Mouse (Mus musculus) spleen, postnatal 10 days (tissue): ENCODE measurements around the gene Fgfr2.

Source experiments
- DNase-seq, 2 experiments: peaks; one replicate each; pipeline ENCODE4 v3.0.0; 2021 to 2022; ENCODE audit warnings: low spot score in 2 of 2

Fgfr2 gene

DNA sequence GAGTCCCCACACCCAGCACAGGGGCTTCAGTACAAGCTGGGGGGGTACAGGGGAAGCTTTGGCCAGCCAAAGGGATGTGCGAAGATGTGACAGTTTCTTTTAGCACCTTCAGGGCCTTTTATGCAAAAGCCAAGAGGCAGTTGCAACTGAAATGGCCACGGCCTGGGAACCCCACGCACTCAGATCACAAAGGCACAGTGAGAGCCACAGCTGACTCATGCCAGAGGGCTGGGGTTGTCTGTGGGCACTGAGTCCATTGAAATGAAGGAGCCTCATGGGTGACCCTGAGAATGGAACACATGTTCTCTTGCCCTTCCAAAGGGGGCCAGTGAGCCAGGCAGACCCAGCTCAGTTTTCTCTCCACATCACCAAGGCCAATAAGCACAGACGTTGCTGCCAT is 114.5 kb downstream of the Fgfr2 start:
- DNase-seq: no peak

DNA sequence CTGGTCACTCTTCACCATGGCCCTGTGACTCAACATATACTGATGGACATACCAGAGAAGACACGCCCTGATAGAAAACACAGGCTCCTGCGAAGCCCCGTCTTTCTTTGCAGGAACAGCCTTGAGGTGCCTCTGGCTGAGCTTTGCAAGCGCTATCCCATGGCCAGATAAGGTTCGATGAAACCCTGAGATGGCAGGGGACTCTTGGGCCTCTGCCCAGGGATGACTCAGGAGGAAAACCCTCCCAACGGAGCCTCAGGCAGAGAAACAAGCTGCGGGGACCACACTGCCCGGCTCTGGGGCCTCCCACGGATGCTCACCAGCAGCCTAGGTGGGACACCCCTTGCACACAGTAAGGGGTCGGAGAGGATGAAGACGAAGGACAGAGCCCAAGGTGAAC is 115.8 kb downstream of the Fgfr2 start:
- DNase-seq: no peak

DNA sequence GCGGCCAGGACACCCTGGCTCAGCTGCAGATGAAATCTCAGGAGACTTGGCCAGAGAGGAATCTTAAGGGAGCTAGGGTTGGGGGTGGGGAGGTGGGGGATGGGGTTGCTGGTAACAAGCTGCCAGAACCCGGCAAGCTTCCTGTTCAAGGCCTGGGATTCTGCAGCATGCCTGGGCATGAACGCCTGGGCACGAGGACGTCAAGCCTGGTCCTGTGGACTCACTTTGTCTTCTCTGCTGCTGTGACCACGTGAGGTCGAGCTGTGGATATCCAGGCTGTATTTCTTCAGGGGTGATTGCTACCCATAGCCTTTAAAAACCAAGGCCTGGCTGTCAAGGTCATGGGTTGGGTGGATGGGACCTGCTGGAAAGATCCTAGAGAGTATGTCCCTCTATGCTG is 117.4 kb downstream of the Fgfr2 start:
- no peak for DNase-seq

DNA sequence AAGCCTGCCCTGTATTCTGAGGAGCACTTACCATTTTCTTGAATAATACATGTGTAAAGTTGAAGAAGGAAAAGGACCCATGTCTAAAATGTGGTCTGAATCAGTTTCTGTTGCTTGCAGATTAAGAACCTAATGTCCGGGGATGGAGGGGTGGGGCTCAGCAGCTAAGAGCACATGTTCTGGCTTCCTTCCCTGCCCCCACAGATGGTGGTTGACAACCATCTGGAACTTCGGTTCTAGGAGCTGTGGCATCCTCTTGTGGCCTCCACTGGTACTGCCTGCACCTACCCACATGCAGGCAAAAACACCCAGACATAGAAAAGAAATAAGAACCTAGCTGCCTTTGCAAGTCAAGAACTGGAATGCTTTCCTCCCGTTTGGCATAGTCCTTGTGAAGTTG is 119.7 kb downstream of the Fgfr2 start:
- DNase-seq: peak; percentile 44 to 85

DNA sequence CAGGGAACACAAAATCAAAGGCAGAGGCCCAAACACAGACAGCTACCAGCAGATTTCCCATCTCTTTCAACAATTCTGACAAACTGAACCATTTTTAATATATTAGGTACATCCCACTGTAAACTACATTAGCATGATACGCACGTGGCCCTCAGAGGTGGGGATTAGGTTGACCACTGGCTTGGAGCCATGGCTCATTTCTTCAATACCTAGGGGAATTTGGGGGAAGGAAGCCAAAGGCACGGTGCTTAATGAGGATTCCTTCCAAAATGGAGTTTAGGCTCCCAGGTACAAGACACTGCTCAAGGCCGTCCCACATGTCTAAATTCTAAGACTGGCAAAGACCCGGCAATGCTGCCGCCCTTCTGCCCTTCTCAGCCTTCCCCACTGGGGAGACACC is 120.9 kb downstream of the Fgfr2 start:
- DNase-seq: no peak

DNA sequence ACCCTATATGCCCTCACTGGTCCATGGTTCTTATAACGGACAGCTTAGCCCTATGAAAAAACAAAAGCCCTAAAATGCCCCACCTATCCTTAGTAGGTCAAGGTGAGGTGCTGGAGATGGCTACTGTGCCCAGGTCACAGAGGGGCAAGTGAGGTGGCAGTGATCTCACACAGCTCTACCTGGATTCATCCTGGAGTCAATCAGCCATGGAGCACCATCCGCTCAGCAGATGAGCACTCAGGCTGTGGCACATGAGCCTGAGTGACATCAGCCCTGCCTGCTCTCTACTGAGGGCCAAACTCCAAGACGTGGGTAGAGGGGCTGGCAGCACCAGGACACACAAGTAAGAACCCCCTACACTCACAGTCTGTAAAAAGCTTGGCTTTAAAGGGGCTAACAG is 121.8 kb downstream of the Fgfr2 start:
- no peak for DNase-seq

DNA sequence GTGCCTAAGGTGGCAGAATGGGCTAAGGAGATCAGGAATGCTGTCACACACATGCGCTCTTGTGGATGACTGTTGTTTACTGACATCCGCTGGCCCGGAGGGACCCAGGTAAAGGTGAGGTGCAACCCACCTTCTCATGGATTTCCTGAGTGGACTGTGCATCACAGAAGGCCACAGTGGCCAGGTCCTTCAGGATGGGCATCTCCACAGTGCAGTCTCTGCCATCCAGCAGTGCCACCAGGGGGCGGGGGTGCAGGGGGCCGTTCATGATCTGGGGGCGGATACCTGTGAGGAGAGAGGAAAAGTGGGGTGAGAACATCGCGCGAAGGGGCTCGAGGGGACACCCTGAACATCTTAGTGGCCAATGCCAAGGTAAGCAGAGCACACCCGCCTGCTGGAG is 124.1 kb downstream of the Fgfr2 start:
- DNase-seq: no peak

DNA sequence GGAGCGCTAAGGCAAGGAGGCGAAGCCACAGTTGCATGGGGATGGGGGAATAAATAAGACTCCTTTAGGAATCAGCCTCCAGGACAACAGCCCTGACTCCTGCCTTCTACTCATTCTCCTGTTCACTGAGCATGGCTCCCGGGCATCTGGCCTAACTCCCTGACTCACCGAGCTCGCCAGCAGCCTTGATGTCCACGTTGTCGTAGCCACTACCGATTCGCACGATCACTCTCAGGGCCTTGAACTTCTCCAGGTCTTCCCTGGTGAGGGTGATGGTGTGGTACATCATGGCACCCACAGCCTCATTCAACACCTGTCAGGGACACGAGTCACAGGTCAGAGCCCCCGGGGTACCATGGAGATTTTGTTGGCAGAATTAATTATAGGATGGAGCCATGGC is 124.5 kb downstream of the Fgfr2 start:
- DNase-seq: no peak

DNA sequence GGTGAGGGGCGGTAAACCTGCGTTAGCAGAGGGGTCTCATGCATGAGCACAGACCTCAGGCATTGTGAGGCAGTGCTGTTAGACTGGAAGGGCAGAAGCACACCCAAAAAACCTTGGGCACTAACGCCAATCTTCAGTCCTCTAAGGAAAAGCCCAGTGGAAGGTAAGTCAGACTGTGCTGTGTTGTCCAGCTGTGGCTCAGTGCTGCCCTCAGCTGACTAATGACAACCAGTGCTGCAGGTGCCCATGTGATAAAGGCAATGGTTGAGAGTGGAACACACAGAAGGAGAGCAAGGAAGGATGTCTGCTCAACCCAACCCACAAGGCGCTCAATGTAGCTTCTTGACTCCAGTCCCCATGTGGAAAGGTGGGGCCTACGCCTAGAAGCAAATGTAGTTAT is 126.8 kb downstream of the Fgfr2 start:
- DNase-seq: peak in 1 of 2 experiments; percentile 38

DNA sequence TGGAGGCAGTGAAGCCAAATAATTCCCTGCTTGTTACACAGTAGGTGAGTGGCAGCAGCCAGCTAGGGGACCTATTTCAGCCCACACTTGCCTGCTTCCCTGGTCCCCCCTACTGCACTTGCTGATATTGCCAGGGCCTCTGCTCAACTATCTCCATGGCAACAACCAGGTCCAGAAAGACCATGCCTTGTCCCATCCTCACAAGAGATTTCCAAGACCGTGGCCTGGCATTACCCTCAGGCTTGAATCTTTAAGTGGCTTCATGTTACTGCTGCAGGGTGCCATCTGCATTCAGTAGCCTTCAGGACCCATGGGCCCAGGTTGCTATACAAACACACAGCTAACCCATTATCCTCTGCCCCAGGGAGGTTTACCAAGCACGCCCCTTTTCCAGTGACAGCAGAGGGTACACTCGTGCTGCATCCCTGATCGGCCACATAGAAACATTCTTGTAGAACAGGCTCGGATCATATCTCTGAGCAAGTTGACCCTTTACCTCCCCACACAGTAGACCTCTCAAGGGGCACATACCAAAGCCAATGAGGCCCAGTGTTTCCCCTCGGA is 128.4 kb downstream of the Fgfr2 start:
- no peak for DNase-seq

DNA sequence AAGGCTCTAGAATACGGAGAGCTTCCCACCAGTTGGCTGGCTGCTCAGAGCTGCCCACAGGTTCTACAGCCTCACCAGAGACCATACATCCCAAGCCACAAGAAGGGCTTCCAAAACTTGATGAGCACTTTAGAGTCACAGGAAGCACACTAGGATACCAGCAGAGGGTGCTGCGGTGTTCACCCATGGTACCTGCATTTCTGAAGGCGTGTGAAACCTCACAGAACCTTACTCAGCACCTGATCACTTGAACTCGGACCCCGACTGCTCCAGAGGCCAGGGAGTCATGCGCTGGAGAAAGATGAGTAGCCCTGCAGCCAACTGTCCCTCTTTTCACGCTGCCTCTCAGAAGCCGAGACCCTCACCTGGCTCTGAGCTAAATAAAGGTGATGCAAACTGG is 129.0 kb downstream of the Fgfr2 start:
- DNase-seq: no peak

DNA sequence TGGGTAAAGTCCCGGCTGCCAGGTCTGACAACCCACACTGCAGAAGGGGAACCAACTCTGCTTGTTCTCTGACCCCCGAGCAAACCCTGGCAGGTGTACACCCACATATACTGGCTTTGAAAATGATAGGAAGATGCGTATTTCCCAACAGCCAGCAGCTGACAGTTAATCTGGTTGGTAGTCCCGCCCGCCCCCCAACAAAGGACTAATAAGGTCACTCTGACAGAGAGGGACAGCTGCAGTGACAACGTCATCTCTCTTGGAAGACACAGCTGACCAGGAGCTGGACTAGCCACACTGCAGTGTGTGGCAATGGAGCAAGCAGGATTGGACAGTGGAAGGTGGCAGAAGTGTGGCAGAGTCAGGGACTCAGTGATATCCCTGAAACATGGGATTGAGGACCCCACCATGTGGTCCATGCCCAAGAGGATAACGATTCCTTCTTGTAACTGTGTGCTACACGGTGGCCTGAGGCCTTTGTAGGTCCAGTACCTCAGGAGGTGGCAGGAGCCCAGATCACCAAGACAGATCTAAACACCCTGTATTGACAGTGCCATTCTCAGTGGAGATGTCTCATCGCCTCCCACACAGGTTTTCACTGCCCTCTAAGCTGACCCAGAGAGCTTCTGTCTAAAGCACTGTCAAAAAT is 130.1 kb downstream of the Fgfr2 start:
- no peak for DNase-seq

DNA sequence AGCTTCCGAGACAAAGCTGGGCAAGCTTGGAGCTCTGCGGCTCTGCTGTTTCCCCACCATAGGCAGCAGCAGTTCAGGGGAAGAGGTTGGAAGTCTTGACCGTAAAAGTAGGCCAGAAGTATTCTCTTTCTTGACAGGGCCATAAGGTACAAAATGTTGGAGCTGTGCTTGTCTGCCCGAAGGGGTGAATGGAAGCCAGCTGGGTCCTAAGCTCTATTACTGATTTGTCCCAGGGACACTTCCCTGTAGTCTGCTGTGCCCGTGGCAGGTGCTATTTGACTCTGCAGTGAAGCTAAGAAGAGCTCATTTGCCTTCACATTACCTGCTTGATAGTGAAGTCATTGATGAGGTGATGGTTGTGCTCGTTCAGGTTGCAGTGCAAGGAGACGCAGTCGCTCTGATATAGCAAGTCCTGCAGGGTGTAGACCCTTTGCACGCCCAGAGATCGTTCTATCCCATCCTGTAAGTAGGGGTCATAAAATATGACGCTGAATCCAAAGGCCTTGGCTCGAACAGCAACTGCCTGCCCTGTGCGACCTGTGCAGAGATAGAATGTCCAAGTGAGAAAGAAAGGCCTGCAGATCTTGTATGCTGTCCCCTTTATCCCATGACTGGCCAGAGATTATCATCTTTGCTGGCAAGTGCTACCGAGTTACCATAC is 131.8 kb downstream of the Fgfr2 start:
- DNase-seq: no peak

DNA sequence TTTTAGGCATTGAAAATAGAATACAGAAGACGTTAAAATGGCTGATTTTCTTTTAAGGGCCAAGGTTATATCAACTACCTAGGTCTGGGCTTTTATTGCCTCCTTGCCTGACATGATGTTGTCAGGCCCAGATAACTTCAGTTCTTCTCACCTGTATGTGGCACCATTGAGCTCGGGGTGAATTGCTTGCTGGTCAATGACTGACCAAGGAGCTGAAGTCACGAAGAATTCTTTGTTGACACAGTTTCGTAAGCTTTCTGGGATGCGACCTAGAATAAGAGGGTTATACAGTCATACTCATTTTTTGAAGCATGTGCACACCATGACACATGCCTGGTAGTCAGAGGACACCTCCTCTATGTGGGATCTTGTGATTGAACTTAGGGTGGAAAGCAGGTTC is 133.3 kb downstream of the Fgfr2 start:
- DNase-seq: no peak

DNA sequence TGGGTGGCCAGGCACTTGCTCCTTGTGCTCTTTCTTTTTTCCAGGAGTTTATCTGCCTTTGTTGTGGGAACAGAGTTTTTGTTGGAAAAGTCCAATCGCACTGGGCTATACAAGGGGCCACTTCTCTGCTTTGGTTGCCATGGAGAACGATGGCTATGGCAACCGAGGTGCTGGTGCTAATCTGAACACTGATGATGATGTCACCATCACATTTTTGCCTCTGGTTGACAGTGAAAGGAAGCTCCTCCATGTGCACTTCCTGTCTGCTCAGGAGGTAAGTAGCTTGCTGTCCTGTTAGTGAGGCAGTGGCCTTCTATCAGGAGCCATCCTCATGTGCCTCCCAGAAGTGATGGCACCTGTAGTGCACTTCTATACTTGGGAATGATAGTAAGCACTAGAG is 140.5 kb downstream of the Fgfr2 start:
- DNase-seq: no peak

DNA sequence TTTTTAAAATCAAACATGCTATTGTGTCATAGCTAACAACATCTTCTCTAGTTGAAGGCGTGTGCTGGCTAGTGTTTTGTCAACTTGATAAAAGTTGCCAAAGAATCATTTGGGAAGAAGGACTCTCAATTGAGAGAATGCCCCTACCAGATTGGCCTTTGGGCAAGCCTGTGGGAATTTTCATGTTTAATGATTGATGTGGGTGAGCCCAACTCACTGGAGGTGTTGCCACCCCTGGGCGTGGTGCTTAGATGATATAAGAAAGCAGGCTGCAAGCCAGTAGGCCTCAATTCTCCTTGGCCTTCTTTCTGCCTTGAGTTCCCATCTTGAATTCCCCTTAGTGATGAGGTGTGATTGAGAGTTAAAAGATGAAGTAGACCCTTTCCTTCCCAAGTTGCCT is 145.2 kb downstream of the Fgfr2 start:
- DNase-seq: no peak

DNA sequence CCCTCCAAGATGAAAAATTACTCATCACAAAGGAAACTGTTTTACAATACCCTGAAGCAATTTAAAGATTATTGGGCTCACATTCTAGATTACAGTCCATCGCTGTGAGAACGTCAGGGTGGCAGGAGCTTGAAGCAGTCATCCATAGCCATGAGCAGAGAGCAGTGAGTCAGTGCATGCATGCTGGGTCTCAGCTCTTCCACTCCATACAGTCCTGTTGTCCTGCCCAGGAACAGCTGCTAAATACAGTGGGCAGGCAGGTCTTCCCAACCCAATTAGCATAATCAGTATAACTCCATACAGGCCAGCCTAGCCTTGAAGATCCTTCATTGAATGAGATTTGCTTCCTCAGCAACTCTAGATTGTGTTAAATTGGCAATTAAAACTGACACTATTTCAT is 147.1 kb downstream of the Fgfr2 start:
- no peak for DNase-seq

DNA sequence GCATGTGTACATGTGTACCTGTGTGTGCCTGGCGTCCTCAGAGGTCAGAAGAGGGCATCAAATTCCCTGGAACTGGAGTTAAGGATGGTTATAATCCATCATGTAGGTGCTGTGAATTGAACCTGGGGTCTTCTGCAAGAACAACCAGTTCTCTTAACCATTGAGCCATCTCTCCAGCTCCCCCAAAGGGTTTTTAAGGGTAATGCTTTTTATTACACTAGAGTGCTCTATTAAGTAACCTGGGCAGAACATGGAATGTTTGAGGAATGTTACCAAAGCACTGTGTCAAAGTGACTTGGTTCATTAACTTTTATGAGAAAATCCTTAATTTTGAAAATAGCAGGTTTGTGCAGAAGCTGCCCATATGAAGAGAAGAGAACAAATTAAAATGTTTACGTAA is 151.1 kb downstream of the Fgfr2 start:
- DNase-seq: no peak

DNA sequence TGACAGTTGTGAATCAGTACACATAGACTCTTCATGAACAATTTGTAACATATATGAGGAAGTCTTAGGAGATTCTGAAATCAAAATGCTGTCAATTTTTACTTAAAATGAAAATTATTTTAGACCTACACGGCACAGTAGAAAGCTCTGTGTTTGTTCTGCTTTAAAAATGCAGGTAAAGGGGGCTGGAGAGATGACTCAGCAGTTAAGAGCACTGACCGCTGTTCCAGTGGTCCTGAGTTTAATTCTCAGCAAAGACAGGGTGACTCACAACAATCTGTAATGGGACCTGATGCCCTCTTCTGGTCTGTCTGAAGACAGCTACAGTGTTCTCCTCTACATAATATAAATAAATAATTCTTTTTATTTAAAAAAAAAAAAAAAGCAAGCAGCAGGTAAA is 157.4 kb downstream of the Fgfr2 start:
- DNase-seq: no peak

DNA sequence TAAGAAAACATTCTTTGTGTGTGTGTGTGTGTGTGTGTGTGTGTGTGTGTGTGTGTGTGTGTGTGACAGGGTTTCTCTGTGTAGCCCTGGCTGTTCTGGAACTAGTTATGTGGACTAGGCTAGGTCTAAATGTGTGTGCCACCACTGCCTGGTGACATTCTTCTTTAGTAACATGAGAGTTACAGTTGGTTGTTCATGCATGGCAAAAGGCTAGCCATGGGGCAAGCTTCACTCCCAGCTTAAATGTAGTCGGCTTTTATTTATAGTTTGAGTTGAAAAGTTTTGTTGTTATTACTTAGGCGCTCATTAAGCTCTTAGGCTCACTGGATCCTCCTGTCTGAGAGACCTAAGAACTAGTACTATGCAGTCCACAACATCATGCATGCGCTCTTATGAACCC is 158.8 kb downstream of the Fgfr2 start:
- DNase-seq: no peak

DNA sequence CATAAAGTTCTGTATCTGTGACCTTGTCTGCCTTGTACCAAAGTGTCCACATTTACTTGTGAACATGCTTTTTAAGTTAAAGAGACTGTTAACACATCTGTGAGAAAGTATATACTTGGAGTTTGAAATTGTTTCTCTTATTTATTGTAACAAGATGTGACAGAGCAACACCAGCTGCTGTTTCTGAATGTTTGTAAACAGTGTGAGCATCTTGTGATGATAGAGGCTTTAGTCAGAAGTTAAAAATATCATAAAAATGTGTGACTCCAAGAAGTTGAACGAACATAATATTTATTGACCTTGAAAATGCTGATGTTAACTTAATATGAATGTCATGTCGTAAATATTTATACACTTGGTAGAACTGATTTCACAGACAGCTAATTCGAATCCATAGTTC is 172.5 kb downstream of the Fgfr2 start:
- DNase-seq: no peak

DNA sequence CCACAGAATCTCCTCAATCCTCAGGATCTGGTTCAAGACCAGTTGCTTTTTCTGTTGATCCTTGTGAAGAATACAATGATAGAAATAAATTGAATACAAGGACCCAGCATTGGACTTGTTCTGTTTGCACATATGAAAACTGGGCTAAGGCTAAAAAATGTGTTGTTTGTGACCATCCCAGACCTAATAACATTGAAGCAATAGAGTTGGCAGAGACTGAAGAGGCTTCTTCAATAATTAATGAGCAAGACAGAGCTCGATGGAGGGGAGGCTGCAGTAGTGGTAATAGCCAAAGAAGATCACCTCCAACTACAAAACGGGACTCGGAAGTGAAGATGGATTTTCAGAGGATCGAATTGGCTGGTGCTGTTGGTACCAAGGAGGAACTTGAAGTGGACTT is 173.2 kb downstream of the Fgfr2 start:
- DNase-seq: no peak

DNA sequence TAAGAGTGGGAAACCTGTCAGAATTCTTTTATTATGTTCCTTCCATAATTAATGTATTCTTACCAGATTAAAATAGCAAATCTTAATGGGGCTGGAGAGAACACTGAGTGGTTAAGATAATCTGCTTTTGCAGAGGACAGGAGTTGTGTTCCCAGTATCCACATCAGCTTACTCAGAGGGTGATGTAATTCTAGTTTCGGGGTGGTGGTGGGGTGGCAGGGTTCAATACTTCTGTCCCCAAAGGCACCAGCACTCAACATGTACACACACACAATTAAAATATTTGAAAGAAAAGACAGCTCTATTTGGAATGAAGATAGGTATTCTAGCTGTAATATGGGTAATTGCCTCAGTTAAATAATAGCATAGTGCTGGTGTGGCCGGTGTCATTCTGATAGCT is 182.6 kb downstream of the Fgfr2 start:
- no peak for DNase-seq

DNA sequence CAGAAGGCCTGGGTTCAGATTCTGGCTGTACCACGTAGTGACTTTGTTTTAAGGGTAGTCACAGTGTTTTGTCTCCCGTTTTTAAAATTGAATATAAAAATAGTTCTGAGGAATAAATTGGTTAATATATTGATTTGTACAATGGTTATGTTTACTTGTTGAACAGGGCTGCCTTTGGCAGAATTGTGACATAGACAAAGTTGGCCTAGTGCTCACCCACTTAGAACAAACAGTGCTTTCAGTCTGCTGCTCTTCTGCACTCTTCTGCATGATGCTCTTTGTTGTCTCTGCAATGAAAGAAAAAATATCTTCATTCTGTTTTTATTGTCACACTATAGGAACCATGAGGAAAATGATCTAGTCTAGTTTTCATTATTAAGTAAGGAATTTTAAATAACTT is 184.0 kb downstream of the Fgfr2 start:
- no peak for DNase-seq
